Mouse (Mus musculus): ENCODE measurements around the gene Pla2g2f. TPM values are rescaled to one million over a fixed set of nuclear protein-coding genes. Genes with fewer than 3 reads are reported as not detected.

Gene Pla2g2f
- total and polyA plus RNA-seq, 3 experiments: 0.14 to 0.26 (median 0.18) TPM

DNA sequence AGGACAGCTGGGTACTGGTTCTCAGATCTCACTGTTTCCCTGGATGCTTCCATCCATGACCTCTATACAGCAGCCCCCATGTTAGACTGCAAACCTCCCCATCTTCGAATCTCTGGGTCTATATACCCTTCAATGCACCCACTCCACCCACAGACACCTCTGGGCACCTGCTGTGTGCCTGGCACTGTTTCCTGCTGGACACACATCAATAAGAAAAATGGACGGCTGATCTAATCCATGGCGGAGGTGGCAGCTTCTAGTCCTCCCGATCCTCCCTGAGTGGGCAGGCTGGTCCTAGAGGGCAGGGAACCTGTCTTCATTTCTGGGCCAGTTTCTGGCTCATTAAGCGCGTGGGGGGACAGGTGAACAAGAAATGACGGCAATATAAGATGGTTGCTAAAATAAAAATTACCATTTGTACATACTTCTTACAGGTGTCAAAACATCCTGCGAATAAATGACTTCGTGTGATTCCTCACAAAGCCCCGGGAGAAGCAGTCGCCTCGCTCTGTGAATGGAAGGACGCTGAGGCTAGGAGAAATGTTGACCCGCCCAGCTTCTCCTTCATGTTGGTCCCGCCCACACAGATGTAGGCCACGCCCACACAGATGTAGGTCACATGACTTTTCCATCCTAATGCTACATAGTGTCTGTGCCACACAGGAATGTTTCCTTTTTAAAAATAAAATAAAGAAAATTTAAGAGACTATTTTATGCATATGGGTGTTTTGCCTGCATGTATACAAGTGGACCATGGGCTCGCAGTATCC, 46.2 kb downstream of the Pla2g2f start:
- Histone ChIP-seq H3K27me3 (ENCODE audit: control insufficient read depth, insufficient read depth, low read length) (no peaks in the 10 kb centered on the region), H3K36me3 (ENCODE audit: control insufficient read depth, insufficient read depth, low read length) (no peaks in the 10 kb centered on the region), H3K27ac (no peak overlapping the region), H3K79me2 (replicated peaks; ENCODE audit: control insufficient read depth, insufficient read depth, low read length) (no peaks in the 10 kb centered on the region), H3K4me3 (no peak overlapping the region), H3K9ac (ENCODE audit: low read depth, low read length) (no peak overlapping the region), H3K4me1 (ENCODE audit: control insufficient read depth, insufficient read depth, low read length) (no peaks in the 10 kb centered on the region)
- intact Hi-C loops (cut with DNase I): no loop called here
- WGBS: 66% methylated on average over 17 of the region's 17 CpGs
- TF ChIP-seq EP300 (IDR thresholded peaks at IDR 0.05; ENCODE audit: insufficient read depth, low read depth, low read length) (no peak), CTCF (IDR thresholded peaks at IDR 0.05) (no peak), POLR2A (IDR thresholded peaks at IDR 0.05; ENCODE audit: insufficient read depth, low read depth, low read length) (no peak)
- peak in 1 of 2 experiments; percentile 7 for DNase-seq

DNA sequence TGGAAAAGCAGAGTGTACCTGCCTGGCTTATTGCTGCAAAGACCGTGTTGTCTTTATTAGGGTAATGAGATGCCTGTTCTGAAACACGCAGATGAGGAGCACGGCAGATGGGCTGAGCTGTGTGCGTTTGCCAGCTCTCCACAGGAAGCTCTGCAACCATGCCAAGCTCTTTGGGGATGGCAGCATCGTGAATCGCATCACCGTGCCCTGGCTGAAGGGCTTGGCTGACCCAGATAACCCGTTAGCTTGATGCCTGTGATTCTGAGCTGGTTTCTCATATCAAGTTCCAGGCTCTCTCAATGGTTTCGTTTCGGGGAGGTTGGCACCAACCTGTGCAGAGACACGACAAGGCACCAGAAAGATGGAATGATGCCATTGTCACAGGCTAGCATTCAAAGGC, 46.8 kb downstream of the Pla2g2f start:
- no peak for TF ChIP-seq POLR2A (IDR thresholded peaks at IDR 0.05; ENCODE audit: insufficient read depth, low read depth, low read length)
- TF ChIP-seq CTCF (IDR thresholded peaks at IDR 0.05): no peak
- no peak for TF ChIP-seq EP300 (IDR thresholded peaks at IDR 0.05; ENCODE audit: insufficient read depth, low read depth, low read length)
- H3K4me3 ChIP-seq: no peak overlapping the region

GRCm38 (mm10) chr4:138709944-138710343, 47.5 kb downstream of the Pla2g2f start:
- no peak overlapping the region for H3K9ac ChIP-seq (ENCODE audit: low read depth, low read length)
- H3K27ac ChIP-seq: no peak overlapping the region
- H3K36me3 ChIP-seq (ENCODE audit: control insufficient read depth, insufficient read depth, low read length): no peaks in the 10 kb centered on the region
- intact Hi-C loops (cut with DNase I): loop anchor here (5.0 kb wide), 1 partner anchor 37 kb away; no protein-coding TSS in a partner anchor
- TF ChIP-seq EP300 (IDR thresholded peaks at IDR 0.05; ENCODE audit: insufficient read depth, low read depth, low read length): no peak
- TF ChIP-seq POLR2A (IDR thresholded peaks at IDR 0.05; ENCODE audit: insufficient read depth, low read depth, low read length): no peak
- TF ChIP-seq CTCF (IDR thresholded peaks at IDR 0.05): no peak
- no peaks in the 10 kb centered on the region for H3K4me1 ChIP-seq (ENCODE audit: control insufficient read depth, insufficient read depth, low read length)
- no peaks in the 10 kb centered on the region for H3K79me2 ChIP-seq (replicated peaks; ENCODE audit: control insufficient read depth, insufficient read depth, low read length)
- DNase-seq: peak in 1 of 2 experiments; percentile 9
- H3K4me3 ChIP-seq: no peak overlapping the region
- WGBS: 71% methylated on average over 7 of the region's 7 CpGs
- H3K27me3 ChIP-seq (ENCODE audit: control insufficient read depth, insufficient read depth, low read length): no peaks in the 10 kb centered on the region

More for the DNA sequence above, 46.8 kb downstream of the Pla2g2f start:
- Histone ChIP-seq H3K27ac (no peak overlapping the region), H3K79me2 (replicated peaks; ENCODE audit: control insufficient read depth, insufficient read depth, low read length) (no peaks in the 10 kb centered on the region), H3K27me3 (ENCODE audit: control insufficient read depth, insufficient read depth, low read length) (no peaks in the 10 kb centered on the region), H3K4me1 (ENCODE audit: control insufficient read depth, insufficient read depth, low read length) (no peaks in the 10 kb centered on the region), H3K9ac (ENCODE audit: low read depth, low read length) (no peak overlapping the region), H3K36me3 (ENCODE audit: control insufficient read depth, insufficient read depth, low read length) (no peaks in the 10 kb centered on the region)
- peak in 1 of 2 experiments; percentile 10 for DNase-seq
- intact Hi-C loops (cut with DNase I): no loop called here
- WGBS: 75% methylated on average over 11 of the region's 11 CpGs

- no peaks in the 10 kb centered on the region for H3K27me3 ChIP-seq (ENCODE audit: control insufficient read depth, insufficient read depth, low read length)
- H3K4me1 ChIP-seq (ENCODE audit: control insufficient read depth, insufficient read depth, low read length): no peaks in the 10 kb centered on the region
- H3K36me3 ChIP-seq (ENCODE audit: control insufficient read depth, insufficient read depth, low read length): no peaks in the 10 kb centered on the region
- no peak for TF ChIP-seq POLR2A (IDR thresholded peaks at IDR 0.05; ENCODE audit: insufficient read depth, low read depth, low read length)
- TF ChIP-seq EP300 (IDR thresholded peaks at IDR 0.05; ENCODE audit: insufficient read depth, low read depth, low read length): no peak
- no peak for TF ChIP-seq CTCF (IDR thresholded peaks at IDR 0.05)
- no peaks in the 10 kb centered on the region for H3K79me2 ChIP-seq (replicated peaks; ENCODE audit: control insufficient read depth, insufficient read depth, low read length)
- WGBS: 79% methylated on average over 11 of the region's 11 CpGs
- H3K4me3 ChIP-seq: no peak overlapping the region
- no peak overlapping the region for H3K9ac ChIP-seq (ENCODE audit: low read depth, low read length)
- intact Hi-C loops (cut with DNase I): loop anchor here (5.0 kb wide), 1 partner anchor 38 kb away; no protein-coding TSS in a partner anchor
- H3K27ac ChIP-seq: no peak overlapping the region
- no peak for DNase-seq
These were observed 48.2 kb downstream of the Pla2g2f start for GRCm38 (mm10) chr4:138709246-138709645.

- intact Hi-C loops (cut with DNase I): loop anchor here (1.0 to 5.0 kb wide), 2 partner anchors 39 to 143 kb away; no protein-coding TSS in a partner anchor
- no peaks in the 10 kb centered on the region for H3K27me3 ChIP-seq (ENCODE audit: control insufficient read depth, insufficient read depth, low read length)
- H3K4me3 ChIP-seq: no peak overlapping the region
- peak; percentile 35 to 59 for DNase-seq
- no peak overlapping the region for H3K9ac ChIP-seq (ENCODE audit: low read depth, low read length)
- no peaks in the 10 kb centered on the region for H3K4me1 ChIP-seq (ENCODE audit: control insufficient read depth, insufficient read depth, low read length)
- no peaks in the 10 kb centered on the region for H3K79me2 ChIP-seq (replicated peaks; ENCODE audit: control insufficient read depth, insufficient read depth, low read length)
- 4% methylated on average over 7 of the region's 7 CpGs for WGBS
- no peaks in the 10 kb centered on the region for H3K36me3 ChIP-seq (ENCODE audit: control insufficient read depth, insufficient read depth, low read length)
- no peak overlapping the region for H3K27ac ChIP-seq
- no peak for TF ChIP-seq EP300 (IDR thresholded peaks at IDR 0.05; ENCODE audit: insufficient read depth, low read depth, low read length)
- no peak for TF ChIP-seq POLR2A (IDR thresholded peaks at IDR 0.05; ENCODE audit: insufficient read depth, low read depth, low read length)
- peak; percentile 81 for TF ChIP-seq CTCF (IDR thresholded peaks at IDR 0.05)
These were observed 48.8 kb downstream of the Pla2g2f start for GRCm38 (mm10) chr4:138708636-138709035.

- H3K36me3 ChIP-seq (ENCODE audit: control insufficient read depth, insufficient read depth, low read length): no peaks in the 10 kb centered on the region
- no peak for TF ChIP-seq CTCF (IDR thresholded peaks at IDR 0.05)
- TF ChIP-seq POLR2A (IDR thresholded peaks at IDR 0.05; ENCODE audit: insufficient read depth, low read depth, low read length): no peak
- TF ChIP-seq EP300 (IDR thresholded peaks at IDR 0.05; ENCODE audit: insufficient read depth, low read depth, low read length): no peak
- 91% methylated on average over 8 of the region's 8 CpGs for WGBS
- H3K27me3 ChIP-seq (ENCODE audit: control insufficient read depth, insufficient read depth, low read length): no peaks in the 10 kb centered on the region; the same call in 1 of the 2 replicates
- no peaks in the 10 kb centered on the region for H3K79me2 ChIP-seq (replicated peaks; ENCODE audit: control insufficient read depth, insufficient read depth, low read length)
- H3K9ac ChIP-seq (ENCODE audit: low read depth, low read length): no peak overlapping the region
- intact Hi-C loops (cut with DNase I): loop anchor here (5.0 kb wide), 1 partner anchor 41 kb away; no protein-coding TSS in a partner anchor
- H3K4me1 ChIP-seq (ENCODE audit: control insufficient read depth, insufficient read depth, low read length): no peaks in the 10 kb centered on the region
- no peak for DNase-seq
- no peak overlapping the region for H3K4me3 ChIP-seq
- no peak overlapping the region for H3K27ac ChIP-seq
These were observed 50.8 kb downstream of the Pla2g2f start for GRCm38 (mm10) chr4:138706620-138707019.
